Comparison of ENCODE assay signal across 7 mouse cellular contexts in the genomic region with DNA sequence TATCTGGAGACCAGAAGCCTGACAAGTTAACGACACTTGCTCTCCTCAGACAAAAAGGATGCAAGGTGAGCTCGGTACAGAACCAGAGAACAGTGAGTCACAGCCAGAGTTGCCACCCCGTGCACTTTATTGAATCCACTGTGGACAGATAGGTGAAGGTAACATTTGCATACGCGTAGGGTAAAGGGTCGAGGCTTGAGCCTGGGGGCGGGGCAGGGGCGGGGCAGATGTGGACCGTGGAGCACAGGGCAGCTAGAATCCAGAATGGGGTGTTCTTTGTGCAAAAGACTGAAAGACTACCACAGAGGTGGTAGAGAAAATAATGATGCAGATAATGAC. TPM values are rescaled to one million over a fixed set of nuclear protein-coding genes. Genes with fewer than 3 reads are reported as not detected.
DNase-seq lines count a peak whose midpoint lies in the region; ATAC-seq and TF ChIP-seq lines count a peak whose summit lies in the region.

No protein-coding gene starts in this region.

- DNase-seq in G1E (ENCODE audit: low spot score): no peak
- no peak for DNase-seq in hindbrain, embryonic 11.5 days (ENCODE audit: low spot score)
- no peak for DNase-seq in cerebellum, adult 9-10 months
- DNase-seq in cerebellum, adult 2 months: no peak
- DNase-seq in thymus, postnatal 0 days (ENCODE audit: low spot score): no peak

- WGBS in hindbrain, embryonic 11.5 days: 17% methylated on average over 9 of the region's 9 CpGs
- WGBS in liver, embryonic 16.5 days (ENCODE audit: insufficient replicate concordance): 6% methylated on average over 9 of the region's 9 CpGs
- WGBS in cerebellum, adult 2 months: 15% methylated on average over 9 of the region's 9 CpGs

- no peaks in the 10 kb centered on the region for H3K9me3 ChIP-seq in G1E (replicated peaks)
- no peaks in the 10 kb centered on the region for H3K9me3 ChIP-seq in hindbrain, embryonic 11.5 days (ENCODE audit: control insufficient read depth, low read length)
- no peaks in the 10 kb centered on the region for H3K9me3 ChIP-seq in liver, embryonic 16.5 days (replicated peaks; ENCODE audit: control insufficient read depth, low read length)

- H3K4me2 ChIP-seq in hindbrain, embryonic 11.5 days (replicated peaks; ENCODE audit: low read depth, low read length): peak overlapping the region; percentile 53
- peak overlapping the region; percentile 59 for H3K4me2 ChIP-seq in liver, embryonic 16.5 days (ENCODE audit: low read depth, low read length)

- no peak overlapping the region for H3K9ac ChIP-seq in hindbrain, embryonic 11.5 days (ENCODE audit: low read depth, low read length)
- H3K9ac ChIP-seq in liver, embryonic 16.5 days (ENCODE audit: low read depth, low read length): no peak overlapping the region; the same call in 1 of the 2 replicates

- no peak for TF ChIP-seq CTCF in C2C12 (IDR thresholded peaks at IDR 0.05; ENCODE audit: control insufficient read depth, insufficient read depth, insufficient read length)
- TF ChIP-seq CTCF in G1E (IDR thresholded peaks at IDR 0.05; ENCODE audit: low read depth, low read length): no peak
- no peak for TF ChIP-seq CTCF in cerebellum, adult 2 months (IDR thresholded peaks at IDR 0.05; ENCODE audit: borderline replicate concordance, insufficient read depth, low read depth, low read length)

- TF ChIP-seq POLR2A in cerebellum, adult 2 months (IDR thresholded peaks at IDR 0.05; ENCODE audit: borderline replicate concordance, insufficient read depth, low read length): no peak

- H3K79me3 ChIP-seq in C2C12 (ENCODE audit: low read depth): peaks cover 39% of the 10 kb centered on the region

- no peak overlapping the region for H3K27ac ChIP-seq in hindbrain, embryonic 11.5 days (ENCODE audit: low read depth, low read length)
- H3K27ac ChIP-seq in liver, embryonic 16.5 days (ENCODE audit: low read length): peak overlapping the region; percentile 78
- H3K27ac ChIP-seq in cerebellum, adult 2 months (ENCODE audit: insufficient read depth, low read length): no peak overlapping the region

- H3K36me3 ChIP-seq in C2C12 (ENCODE audit: control insufficient read depth, insufficient read depth) (peaks cover 9% of the 10 kb centered on the region), G1E (replicated peaks) (peaks cover 30% of the 10 kb centered on the region)
- H3K36me3 ChIP-seq in hindbrain, embryonic 11.5 days (ENCODE audit: control insufficient read depth, insufficient read depth, low read length): no peaks in the 10 kb centered on the region
- no peaks in the 10 kb centered on the region for H3K36me3 ChIP-seq in liver, embryonic 16.5 days (ENCODE audit: control insufficient read depth, insufficient read depth)

- peak overlapping the region; percentile 47 for H3ac ChIP-seq in C2C12 (ENCODE audit: control insufficient read depth, insufficient read length, low read depth)

- no peak for ATAC-seq in G1E (ENCODE audit: extremely low read depth, insufficient number of reproducible peaks, low FRiP score, poor library complexity, severe bottlenecking)
- no peak for ATAC-seq in hindbrain, embryonic 11.5 days (ENCODE audit: low FRiP score)
- ATAC-seq in liver, embryonic 16.5 days (ENCODE audit: low read depth): peak; percentile 61

- H3K79me2 ChIP-seq in C2C12 (ENCODE audit: control insufficient read depth, insufficient read depth): peaks cover 52% of the 10 kb centered on the region

- H3K27me3 ChIP-seq in C2C12 (ENCODE audit: control insufficient read depth, insufficient read depth, insufficient read length): no peaks in the 10 kb centered on the region
- H3K27me3 ChIP-seq in G1E (ENCODE audit: insufficient read depth, low read length): peaks cover 2% of the 10 kb centered on the region; the same call in 1 of the 2 replicates
- H3K27me3 ChIP-seq in hindbrain, embryonic 11.5 days (ENCODE audit: control insufficient read depth, insufficient read depth, low read length): no peaks in the 10 kb centered on the region
- no peaks in the 10 kb centered on the region for H3K27me3 ChIP-seq in liver, embryonic 16.5 days (ENCODE audit: control insufficient read depth, insufficient read depth, low read depth, low read length)
- no peaks in the 10 kb centered on the region for H3K27me3 ChIP-seq in cerebellum, adult 2 months (ENCODE audit: control insufficient read depth, insufficient read depth, low read length)

- peak overlapping the region; percentile 82 for H3K4me3 ChIP-seq in C2C12 (ENCODE audit: insufficient read depth, poor library complexity, severe bottlenecking)
- peak overlapping the region; percentile 70 for H3K4me3 ChIP-seq in G1E (ENCODE audit: low read depth, low read length)
- H3K4me3 ChIP-seq in hindbrain, embryonic 11.5 days (ENCODE audit: low read depth, low read length): peak overlapping the region; percentile 34; the same call in 1 of the 2 replicates
- H3K4me3 ChIP-seq in liver, embryonic 16.5 days (ENCODE audit: low read depth, low read length): peak overlapping the region; percentile 59
- H3K4me3 ChIP-seq in cerebellum, adult 2 months (replicated peaks; ENCODE audit: insufficient read depth, low read depth, low read length): no peak overlapping the region

- peaks cover 59% of the 10 kb centered on the region for H3K4me1 ChIP-seq in G1E (ENCODE audit: insufficient read depth, low read depth, low read length)
- H3K4me1 ChIP-seq in hindbrain, embryonic 11.5 days (replicated peaks; ENCODE audit: control insufficient read depth, insufficient read depth, low read length): no peaks in the 10 kb centered on the region; the same call in 1 of the 2 replicates
- peaks cover 17% of the 10 kb centered on the region for H3K4me1 ChIP-seq in liver, embryonic 16.5 days (ENCODE audit: control insufficient read depth, low read depth, low read length)
- no peaks in the 10 kb centered on the region for H3K4me1 ChIP-seq in cerebellum, adult 2 months (ENCODE audit: control insufficient read depth, insufficient read depth, low read length)

TF ChIP-seq in C2C12, 6 proteins besides CTCF, POLR2A, EP300 and RAD21:
- TF ChIP-seq MYOD1 (IDR thresholded peaks at IDR 0.05; ENCODE audit: control insufficient read depth, insufficient read length, low read depth): no peak
- TF ChIP-seq USF1 (IDR thresholded peaks at IDR 0.05; ENCODE audit: low read depth): no peak
- TF ChIP-seq MYOG (IDR thresholded peaks at IDR 0.05; ENCODE audit: control insufficient read depth, extremely low read depth, insufficient read length): no peak
- TF ChIP-seq CEBPB (IDR thresholded peaks at IDR 0.05; ENCODE audit: low read depth): no peak
- TF ChIP-seq MAX (IDR thresholded peaks at IDR 0.05): no peak
- TF ChIP-seq FOSL1 (IDR thresholded peaks at IDR 0.05; ENCODE audit: insufficient read depth, low read length, poor library complexity, severe bottlenecking): no peak

RNA-seq across cellular contexts. Expression of gene Gm45717, which starts 1.0 kb away (rescaled TPM):
- not detected for polyA plus RNA-seq in C2C12 (2012; fragmentation: generic; extraction: Trizol)
- total RNA-seq in G1E (2014; fragmentation: Nextera tagmentation): not detected in 2 replicates
- not detected in 2 replicates for total RNA-seq in G1E (2017)
- polyA plus RNA-seq in G1E (2012): not detected in 2 replicates
- polyA plus RNA-seq in hindbrain, embryonic 11.5 days (2014; fragmentation: Nextera tagmentation; extraction: Ambion mirVana): not detected in 2 replicates
- polyA plus RNA-seq in liver, embryonic 16.5 days (2015; fragmentation: Nextera tagmentation; extraction: Ambion mirVana): not detected in 2 replicates
- polyA plus RNA-seq in cerebellum, adult 2 months (2012; rRNA removed): not detected in 2 replicates
- polyA plus RNA-seq in thymus, postnatal 0 days (2015; fragmentation: Nextera tagmentation; extraction: Ambion mirVana): not detected in 2 replicates

RNA-seq across cellular contexts. Expression of gene Ifitm2, which starts 1.1 kb away (rescaled TPM):
- polyA plus RNA-seq in C2C12 (2012; fragmentation: generic; extraction: Trizol) (609 TPM), G1E (2012) (129 and 161 TPM in 2 replicates)
- total RNA-seq in G1E (2014; fragmentation: Nextera tagmentation) (239 and 256 TPM in 2 replicates), G1E (2017) (205 and 220 TPM in 2 replicates)
- 290 and 308 TPM in 2 replicates for polyA plus RNA-seq in hindbrain, embryonic 11.5 days (2014; fragmentation: Nextera tagmentation; extraction: Ambion mirVana)
- polyA plus RNA-seq in liver, embryonic 16.5 days (2015; fragmentation: Nextera tagmentation; extraction: Ambion mirVana): 391 and 458 TPM in 2 replicates
- 31.7 and 35.3 TPM in 2 replicates for polyA plus RNA-seq in cerebellum, adult 2 months (2012; rRNA removed)
- 443 and 459 TPM in 2 replicates for polyA plus RNA-seq in thymus, postnatal 0 days (2015; fragmentation: Nextera tagmentation; extraction: Ambion mirVana)

RNA-seq across cellular contexts. Expression of gene Ifitm5, which starts 4.6 kb away (rescaled TPM):
- polyA plus RNA-seq in C2C12 (2012; fragmentation: generic; extraction: Trizol) (0.44 TPM), G1E (2012) (0.16 and 0.32 TPM in 2 replicates)
- total RNA-seq in G1E (2014; fragmentation: Nextera tagmentation) (1.6 TPM in 1 of 2 replicates, not detected in the other), G1E (2017) (0.35 and 1.2 TPM in 2 replicates)
- polyA plus RNA-seq in hindbrain, embryonic 11.5 days (2014; fragmentation: Nextera tagmentation; extraction: Ambion mirVana): 0.27 and 0.54 TPM in 2 replicates
- polyA plus RNA-seq in liver, embryonic 16.5 days (2015; fragmentation: Nextera tagmentation; extraction: Ambion mirVana): 0.26 and 0.44 TPM in 2 replicates
- 0.16 TPM in 1 of 2 replicates, not detected in the other for polyA plus RNA-seq in cerebellum, adult 2 months (2012; rRNA removed)
- polyA plus RNA-seq in thymus, postnatal 0 days (2015; fragmentation: Nextera tagmentation; extraction: Ambion mirVana): 0.39 and 0.63 TPM in 2 replicates

RNA-seq across cellular contexts. Expression of gene Ifitm1, which starts 12.3 kb away (rescaled TPM):
- polyA plus RNA-seq in C2C12 (2012; fragmentation: generic; extraction: Trizol) (60.7 TPM), G1E (2012) (not detected in 2 replicates)
- total RNA-seq in G1E (2014; fragmentation: Nextera tagmentation) (2.9 and 5.5 TPM in 2 replicates), G1E (2017) (1.5 and 2.1 TPM in 2 replicates)
- 6.9 and 7.8 TPM in 2 replicates for polyA plus RNA-seq in hindbrain, embryonic 11.5 days (2014; fragmentation: Nextera tagmentation; extraction: Ambion mirVana)
- 15.2 and 15.4 TPM in 2 replicates for polyA plus RNA-seq in liver, embryonic 16.5 days (2015; fragmentation: Nextera tagmentation; extraction: Ambion mirVana)
- 19.9 and 20.0 TPM in 2 replicates for polyA plus RNA-seq in cerebellum, adult 2 months (2012; rRNA removed)
- polyA plus RNA-seq in thymus, postnatal 0 days (2015; fragmentation: Nextera tagmentation; extraction: Ambion mirVana): 109 and 131 TPM in 2 replicates

RNA-seq across cellular contexts. Expression of gene Pgghg, which starts 13.5 kb away (rescaled TPM):
- polyA plus RNA-seq in C2C12 (2012; fragmentation: generic; extraction: Trizol): 12.2 TPM
- 7.5 and 8.1 TPM in 2 replicates for total RNA-seq in G1E (2014; fragmentation: Nextera tagmentation)
- total RNA-seq in G1E (2017): 9.0 and 10.0 TPM in 2 replicates
- 5.6 and 6.7 TPM in 2 replicates for polyA plus RNA-seq in G1E (2012)
- 9.7 and 10.6 TPM in 2 replicates for polyA plus RNA-seq in hindbrain, embryonic 11.5 days (2014; fragmentation: Nextera tagmentation; extraction: Ambion mirVana)
- polyA plus RNA-seq in liver, embryonic 16.5 days (2015; fragmentation: Nextera tagmentation; extraction: Ambion mirVana): 6.0 and 7.9 TPM in 2 replicates
- polyA plus RNA-seq in cerebellum, adult 2 months (2012; rRNA removed): 5.6 and 6.6 TPM in 2 replicates
- 15.5 and 18.6 TPM in 2 replicates for polyA plus RNA-seq in thymus, postnatal 0 days (2015; fragmentation: Nextera tagmentation; extraction: Ambion mirVana)
